Mouse (Mus musculus) E14TG2a.4 (cell line): ENCODE data around the gene Alyref2.

Source experiments
- CTCF ChIP-seq: conservative IDR thresholded peaks from 2 replicates; pipeline ENCODE4 v1.5.1; 2014; ENCODE audit warnings: low read length
- NANOG ChIP-seq: IDR thresholded peaks from 2 replicates; pipeline ENCODE4 v1.6.1; 2014; ENCODE audit warnings: borderline replicate concordance, low read length, mixed read lengths
- POU5F1 ChIP-seq: IDR thresholded peaks from 2 replicates; pipeline ENCODE4 v1.6.1; 2014; ENCODE audit warnings: low read length, borderline replicate concordance

DNA sequence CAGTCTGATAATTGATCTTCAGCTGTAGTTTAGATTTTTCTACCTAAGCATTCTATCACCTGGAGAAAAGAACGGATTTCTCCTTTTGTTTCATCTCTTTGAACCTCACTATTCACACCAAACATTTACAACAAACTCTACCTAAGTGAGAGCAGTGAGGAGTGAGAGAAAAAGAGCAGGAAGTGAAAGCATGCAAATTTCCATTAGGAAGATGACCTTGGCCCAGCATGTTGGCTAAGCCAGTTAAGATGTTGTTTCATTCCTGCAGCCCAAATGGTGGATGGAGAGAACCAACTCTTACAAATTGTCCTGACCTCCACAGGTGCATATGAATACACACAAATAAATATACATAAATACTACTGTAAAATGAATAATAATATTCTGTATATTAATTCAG is 37.4 kb downstream of the Alyref2 start:
- TF ChIP-seq CTCF (no peak), POU5F1 (no peak), NANOG (no peak)
